Mouse (Mus musculus) erythroblast, embryonic 14.5 days (primary cell): Measurements from ENCODE around the gene Tnpo2. TPM values are rescaled to one million over a fixed set of nuclear protein-coding genes. Genes with fewer than 3 reads are reported as not detected.

Experiments
- H3K27me3 ChIP-seq: 2 replicates; pipeline ENCODE4 v1.6.1; 2012; ENCODE audit warnings: inconsistent platforms; ENCODE audit not compliant: control insufficient read depth
- H3K36me3 ChIP-seq: 2 replicates; pipeline ENCODE4 v1.6.1; 2012; ENCODE audit warnings: mild to moderate bottlenecking, inconsistent platforms; ENCODE audit not compliant: control insufficient read depth
- H3K4me1 ChIP-seq: 2 replicates; pipeline ENCODE4 v1.6.1; 2012; ENCODE audit warnings: inconsistent platforms; ENCODE audit not compliant: control insufficient read depth
- H3K4me3 ChIP-seq: replicated peaks from 2 replicates; pipeline ENCODE3; 2012; ENCODE audit warnings: moderate library complexity, mild to moderate bottlenecking, inconsistent platforms
- H3K9me3 ChIP-seq: 2 replicates; pipeline ENCODE4 v1.6.1; 2012; ENCODE audit warnings: low read length, inconsistent platforms, mixed read lengths; ENCODE audit not compliant: control insufficient read depth
- GATA1 ChIP-seq: IDR thresholded peaks from 2 replicates; pipeline ENCODE4 v1.6.1; 2012; ENCODE audit warnings: low read length, inconsistent platforms, mixed read lengths
- TAL1 ChIP-seq: IDR thresholded peaks from 3 replicates; pipeline ENCODE4 v1.6.1; 2012; ENCODE audit warnings: low read length, inconsistent platforms, mixed read lengths
- polyA plus RNA-seq: library from polyadenylated mRNA; stranded (reverse); fragments of >175 nt; gene quantifications from 2 replicates; pipeline ENCODE4 v1.2.3, GENCODE M21; 2012

The Tnpo2 gene
- polyA plus RNA-seq, 1 experiment = 1.7 TPM

GRCm38 (mm10) chr8:84996978-84997377 is 39.7 kb upstream of the Tnpo2 start:
- Histone ChIP-seq H3K4me3 (no peak overlapping the region), H3K9me3 (no peaks in the 10 kb centered on the region), H3K27me3 (no peaks in the 10 kb centered on the region), H3K36me3 (peaks cover 13% of the 10 kb centered on the region), H3K4me1 (peaks cover 15% of the 10 kb centered on the region)
- TF ChIP-seq GATA1 (no peak), TAL1 (no peak)

- no peak for TF ChIP-seq TAL1
- TF ChIP-seq GATA1 = no peak
- Histone ChIP-seq H3K27me3 (no peaks in the 10 kb centered on the region), H3K4me1 (peaks cover 20% of the 10 kb centered on the region), H3K9me3 (no peaks in the 10 kb centered on the region), H3K4me3 (peak overlapping the region; percentile 14), H3K36me3 (peaks cover 17% of the 10 kb centered on the region)
Measured at GRCm38 (mm10) chr8:84997649-84998295, 38.9 kb upstream of the Tnpo2 start.

GRCm38 (mm10) chr8:85007686-85008085 is 29.0 kb upstream of the Tnpo2 start:
- peaks cover 6% of the 10 kb centered on the region for H3K4me1 ChIP-seq
- H3K27me3 ChIP-seq = peaks cover 40% of the 10 kb centered on the region
- peaks cover 2% of the 10 kb centered on the region; the same call in 1 of the 2 replicates for H3K36me3 ChIP-seq
- H3K4me3 ChIP-seq = no peak overlapping the region
- H3K9me3 ChIP-seq = no peaks in the 10 kb centered on the region
- TF ChIP-seq TAL1 (no peak), GATA1 (no peak)

GRCm38 (mm10) chr8:85011242-85011641 is 25.5 kb upstream of the Tnpo2 start:
- TF ChIP-seq GATA1 (no peak), TAL1 (no peak)
- peaks cover 62% of the 10 kb centered on the region for H3K27me3 ChIP-seq
- H3K9me3 ChIP-seq = no peaks in the 10 kb centered on the region
- H3K4me1 ChIP-seq = peaks cover 13% of the 10 kb centered on the region
- H3K36me3 ChIP-seq = no peaks in the 10 kb centered on the region
- H3K4me3 ChIP-seq = no peak overlapping the region

DNA sequence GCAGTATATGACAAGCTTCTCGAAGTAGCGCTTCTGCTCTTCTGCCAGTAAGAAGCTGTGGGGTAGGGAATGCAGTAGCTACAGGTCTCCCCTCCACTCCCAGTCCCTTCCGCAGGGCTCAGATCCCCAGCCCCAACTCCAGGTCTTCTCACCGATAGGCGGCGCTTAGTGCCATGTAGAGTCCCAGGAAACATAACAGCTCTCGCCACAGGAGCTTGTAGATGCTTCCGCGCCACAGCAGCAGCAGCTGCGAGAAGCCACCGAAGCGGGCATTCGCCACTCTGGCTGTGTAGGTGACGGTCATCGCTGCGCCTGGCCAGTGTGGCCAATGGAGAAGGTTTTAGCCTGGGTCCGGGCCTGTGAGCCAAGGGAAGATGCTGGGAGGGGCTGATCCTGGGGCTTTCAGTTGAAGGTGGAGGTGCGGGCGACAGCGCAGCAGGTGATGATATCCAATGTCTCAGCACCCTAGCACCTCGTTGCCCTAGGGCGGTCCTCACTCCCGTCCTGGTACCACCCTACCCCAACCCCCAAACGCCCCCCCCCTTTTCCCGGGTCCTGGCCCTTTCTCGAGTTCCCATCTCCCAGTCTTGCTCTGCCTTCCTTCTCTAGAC is 23.4 kb upstream of the Tnpo2 start:
- no peak for TF ChIP-seq GATA1
- no peak for TF ChIP-seq TAL1
- Histone ChIP-seq H3K36me3 (peaks cover 15% of the 10 kb centered on the region), H3K4me3 (no peak overlapping the region), H3K9me3 (no peaks in the 10 kb centered on the region), H3K4me1 (peaks cover 8% of the 10 kb centered on the region), H3K27me3 (peaks cover 54% of the 10 kb centered on the region)

GRCm38 (mm10) chr8:85014431-85014830 is 22.3 kb upstream of the Tnpo2 start, which contains the start of gene Best2:
Best2 (minus strand) TSS chr8:85014531.
- TF ChIP-seq GATA1 = no peak
- no peak for TF ChIP-seq TAL1
- H3K9me3 ChIP-seq = no peaks in the 10 kb centered on the region
- no peak within 1 kb of the TSS for H3K4me3 ChIP-seq
- peaks cover 45% of the 10 kb centered on the region for H3K27me3 ChIP-seq
- H3K4me1 ChIP-seq = peaks cover 10% of the 10 kb centered on the region
- peaks cover 26% of the 10 kb centered on the region for H3K36me3 ChIP-seq

DNA sequence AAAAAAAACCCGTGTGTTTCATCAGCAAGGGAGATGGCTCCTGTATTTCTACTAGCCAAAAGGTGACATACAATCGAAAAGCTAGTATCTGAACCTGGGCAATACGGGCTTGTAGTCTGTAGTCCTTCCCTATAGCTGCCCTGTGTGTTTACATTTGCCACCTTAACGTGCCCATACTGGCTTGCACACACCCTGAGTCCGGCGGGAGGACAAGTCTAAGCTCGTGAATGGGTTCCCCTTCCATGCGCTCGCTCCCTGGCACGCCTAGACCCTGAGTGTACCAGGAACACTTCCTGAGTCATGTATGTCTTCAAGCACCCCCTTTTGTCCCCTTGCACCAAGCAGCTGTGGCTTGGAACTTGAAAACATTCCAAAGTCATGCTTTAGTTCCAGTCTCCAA is 20.0 kb upstream of the Tnpo2 start:
- Histone ChIP-seq H3K27me3 (peaks cover 28% of the 10 kb centered on the region), H3K9me3 (no peaks in the 10 kb centered on the region), H3K4me1 (peaks cover 12% of the 10 kb centered on the region), H3K4me3 (no peak overlapping the region), H3K36me3 (peaks cover 48% of the 10 kb centered on the region)
- TF ChIP-seq GATA1 (no peak), TAL1 (no peak)

DNA sequence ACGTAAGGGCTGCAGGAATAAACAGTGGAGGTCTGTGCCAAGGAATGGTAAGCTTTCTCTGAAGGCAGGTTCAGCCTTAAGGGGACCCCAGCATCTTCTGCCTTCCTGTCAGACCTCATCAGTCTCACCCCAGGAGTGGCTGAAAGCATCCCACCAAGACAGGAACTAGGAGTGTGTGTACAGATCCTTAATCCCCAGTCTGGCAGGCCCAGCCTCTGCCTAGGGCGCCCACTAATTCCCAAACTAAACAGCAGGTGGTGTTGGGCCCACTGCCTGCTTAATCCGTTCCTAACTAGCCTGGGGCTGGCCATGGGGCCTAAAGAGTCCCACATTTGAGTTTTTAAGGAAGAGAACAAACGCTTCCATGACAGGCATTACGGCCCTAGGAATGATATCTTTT is 19.5 kb upstream of the Tnpo2 start:
- TF ChIP-seq GATA1 (no peak), TAL1 (no peak)

DNA sequence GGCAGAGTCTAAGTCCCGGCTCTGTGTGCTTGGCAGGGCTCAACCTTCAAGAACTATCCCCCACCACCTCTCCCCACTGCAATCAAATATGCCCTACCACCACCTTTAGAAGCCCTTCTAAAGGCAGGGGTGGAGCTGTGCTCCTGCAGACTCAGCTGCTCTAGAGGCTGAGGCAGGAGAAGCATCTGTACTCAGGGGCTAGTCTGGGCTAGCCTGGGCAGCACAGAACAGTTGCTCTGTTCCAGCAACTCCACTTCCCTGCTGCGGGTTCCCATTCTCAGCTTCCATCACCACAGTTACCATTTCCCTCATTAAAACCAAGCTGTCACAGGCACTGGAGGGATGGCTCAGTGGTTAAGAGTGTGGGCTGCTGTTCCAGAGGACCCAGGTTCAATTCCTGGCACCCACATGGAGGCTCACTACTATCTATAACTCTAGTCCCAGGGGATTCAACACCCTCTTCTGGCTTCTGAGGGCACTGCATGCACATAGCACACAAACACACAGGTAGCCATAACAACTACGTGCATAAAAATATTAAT is 15.1 kb upstream of the Tnpo2 start:
- Histone ChIP-seq H3K27me3 (no peaks in the 10 kb centered on the region), H3K9me3 (no peaks in the 10 kb centered on the region), H3K36me3 (peaks cover 71% of the 10 kb centered on the region), H3K4me1 (peaks cover 33% of the 10 kb centered on the region), H3K4me3 (no peak overlapping the region)
- TF ChIP-seq TAL1 = no peak
- no peak for TF ChIP-seq GATA1

More for the DNA sequence above, 19.5 kb upstream of the Tnpo2 start:
- Histone ChIP-seq H3K36me3 (peaks cover 53% of the 10 kb centered on the region), H3K9me3 (no peaks in the 10 kb centered on the region), H3K27me3 (peaks cover 26% of the 10 kb centered on the region), H3K4me1 (peaks cover 12% of the 10 kb centered on the region), H3K4me3 (no peak overlapping the region)
